Mouse (Mus musculus): ENCODE measurements around the gene Serpine1.

GRCm38 (mm10) chr5:137093720-137094119, 21.7 kb upstream of the Serpine1 start:
- TF ChIP-seq POLR2A (IDR thresholded peaks at IDR 0.05; ENCODE audit: insufficient read depth, low read length) (no peak), CTCF (IDR thresholded peaks at IDR 0.05; ENCODE audit: low read depth, low read length) (no peak)

All from ES-Bruce4 (cell line).